Mouse (Mus musculus): ENCODE data around the gene Ovol3. TPM values are rescaled to one million over a fixed set of nuclear protein-coding genes. Genes with fewer than 3 reads are reported as not detected.
"Not testable (repeated sequence)": the region's sequence is repeated elsewhere in the genome, so short reads cannot be mapped to it uniquely, and the experiment has no call there.

Ovol3 gene
- total RNA-seq, 1 experiment from 2014 or later: not detected

GRCm38 (mm10) chr7:30222205-30222604 lies 13.3 kb downstream of the Ovol3 start:
- DNase-seq: no peak

GRCm38 (mm10) chr7:30221433-30221832 lies 14.1 kb downstream of the Ovol3 start:
- no peak for DNase-seq

- no peak for DNase-seq
Measured at GRCm38 (mm10) chr7:30220008-30220356, 15.5 kb downstream of the Ovol3 start.

GRCm38 (mm10) chr7:30219293-30220007 lies 16.1 kb downstream of the Ovol3 start:
- peak; percentile 52 for DNase-seq

GRCm38 (mm10) chr7:30217277-30217676 lies 18.2 kb downstream of the Ovol3 start:
- DNase-seq: no peak

- peak; percentile 83 for DNase-seq
Measured at GRCm38 (mm10) chr7:30216723-30217151, 18.8 kb downstream of the Ovol3 start.

- no peak for DNase-seq
Measured at GRCm38 (mm10) chr7:30215875-30216274, 19.6 kb downstream of the Ovol3 start.

GRCm38 (mm10) chr7:30213881-30214280 lies 21.6 kb downstream of the Ovol3 start:
- no peak for DNase-seq

- no peak for DNase-seq
Measured at GRCm38 (mm10) chr7:30211025-30211424, 24.5 kb downstream of the Ovol3 start.

- DNase-seq: not testable (repeated sequence)
Measured at GRCm38 (mm10) chr7:30206364-30206763, 29.2 kb downstream of the Ovol3 start.

GRCm38 (mm10) chr7:30205383-30205782 lies 30.1 kb downstream of the Ovol3 start:
- DNase-seq: peak; percentile 59

- DNase-seq: peak; percentile 41
Measured at GRCm38 (mm10) chr7:30204380-30204779, 31.1 kb downstream of the Ovol3 start.

GRCm38 (mm10) chr7:30202895-30203690 lies 32.4 kb downstream of the Ovol3 start:
- peak; percentile 39 for DNase-seq

- DNase-seq: not testable (repeated sequence)
Measured at GRCm38 (mm10) chr7:30200661-30201060, 34.9 kb downstream of the Ovol3 start.

GRCm38 (mm10) chr7:30200200-30200599 lies 35.3 kb downstream of the Ovol3 start:
- no peak for DNase-seq

- DNase-seq: no peak
Measured at GRCm38 (mm10) chr7:30199498-30200139, 35.9 kb downstream of the Ovol3 start.

GRCm38 (mm10) chr7:30198481-30198971 lies 37.0 kb downstream of the Ovol3 start, which contains the start of gene Capns1:
Gene Capns1 (minus strand): TSS chr7:30198811.
- DNase-seq: peak; percentile 47

- no peak for DNase-seq
Measured at GRCm38 (mm10) chr7:30197592-30198129, 37.9 kb downstream of the Ovol3 start.

GRCm38 (mm10) chr7:30196171-30196570 lies 39.4 kb downstream of the Ovol3 start:
- DNase-seq: no peak

GRCm38 (mm10) chr7:30195461-30195860 lies 40.1 kb downstream of the Ovol3 start:
- DNase-seq: peak; percentile 38

- peak; percentile 99 for DNase-seq
Measured at GRCm38 (mm10) chr7:30194884-30195283, 40.6 kb downstream of the Ovol3 start.

- DNase-seq: peak; percentile 59
Measured at GRCm38 (mm10) chr7:30194101-30194831, 41.3 kb downstream of the Ovol3 start.
